Mouse (Mus musculus): ENCODE results near the gene Bpifb1. TPM values are rescaled to one million over a fixed set of nuclear protein-coding genes. Genes with fewer than 3 reads are reported as not detected.

Bpifb1 gene
- total and polyA plus RNA-seq, 2 experiments: not detected

DNA sequence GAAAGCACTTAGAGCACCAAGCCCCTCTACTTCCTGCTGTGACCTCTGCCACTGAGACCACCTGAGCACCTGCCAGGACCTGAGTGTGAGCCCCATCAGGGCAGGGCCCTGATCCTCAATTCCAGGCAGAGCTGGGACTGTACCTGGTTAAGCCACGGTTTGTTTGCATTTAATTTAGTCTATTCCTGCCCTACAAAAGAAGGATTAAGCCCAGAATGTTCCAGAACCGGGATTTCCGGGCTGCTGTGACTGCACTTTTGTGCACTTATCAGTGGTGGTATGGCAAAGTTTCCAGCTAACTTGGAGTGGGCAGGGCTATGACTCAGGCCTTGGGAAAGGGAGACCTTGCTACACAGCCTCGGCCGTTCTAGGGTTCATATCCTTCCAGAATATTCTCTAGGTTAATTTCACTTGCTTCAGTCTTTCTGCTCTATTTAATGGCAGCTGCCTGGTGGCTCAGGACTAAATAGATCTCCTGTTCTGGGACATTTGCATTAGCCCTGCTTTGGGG, 3.4 kb downstream of the Bpifb1 start:
- Histone ChIP-seq H3K9ac (ENCODE audit: low read depth, low read length) (no peak overlapping the region), H3K27ac (replicated peaks; ENCODE audit: insufficient read depth, low read depth, low read length) (no peak overlapping the region), H3K27me3 (ENCODE audit: control insufficient read depth, insufficient read depth, low read length) (no peaks in the 10 kb centered on the region), H3K79me2 (ENCODE audit: control insufficient read depth, insufficient read depth, low read length) (no peaks in the 10 kb centered on the region), H3K36me3 (ENCODE audit: control insufficient read depth, insufficient read depth, low read length) (no peaks in the 10 kb centered on the region), H3K4me1 (ENCODE audit: control insufficient read depth, insufficient read depth, low read length) (no peaks in the 10 kb centered on the region), H3K4me3 (ENCODE audit: insufficient read depth, low read depth, low read length) (no peak overlapping the region)
- TF ChIP-seq POLR2A (IDR thresholded peaks at IDR 0.05; ENCODE audit: extremely low read depth, insufficient read depth, low read length) (no peak), CTCF (IDR thresholded peaks at IDR 0.05; ENCODE audit: low read depth, low read length) (no peak)
- DNase-seq (ENCODE audit: extremely low read depth, low read depth, low spot score): no peak
- WGBS: 70% methylated on average over 5 of the region's 5 CpGs

DNA sequence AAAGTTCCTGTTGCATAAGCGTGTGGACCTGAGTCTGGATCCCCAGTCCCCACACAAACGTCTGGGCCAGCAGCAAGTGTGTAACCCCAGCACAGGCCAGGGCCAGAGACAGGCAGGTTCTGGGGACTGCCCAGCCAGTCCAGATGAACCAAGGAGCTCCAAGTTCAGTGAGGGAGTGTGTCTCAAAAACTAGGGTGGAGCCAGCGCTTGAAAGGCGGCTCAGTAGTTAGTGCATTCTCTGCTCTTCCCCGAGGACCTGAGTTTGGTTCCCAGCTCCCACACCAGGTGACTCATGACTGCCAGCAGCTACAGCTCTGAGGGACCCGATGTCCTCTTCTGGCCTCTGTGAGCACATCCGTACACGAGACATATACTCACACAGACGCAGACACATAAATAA, 6.4 kb downstream of the Bpifb1 start:
- Histone ChIP-seq H3K79me2 (ENCODE audit: control insufficient read depth, insufficient read depth, low read length) (no peaks in the 10 kb centered on the region), H3K4me1 (ENCODE audit: control insufficient read depth, insufficient read depth, low read length) (no peaks in the 10 kb centered on the region), H3K9ac (ENCODE audit: low read depth, low read length) (no peak overlapping the region), H3K4me3 (ENCODE audit: insufficient read depth, low read depth, low read length) (no peak overlapping the region), H3K27ac (replicated peaks; ENCODE audit: insufficient read depth, low read depth, low read length) (no peak overlapping the region), H3K27me3 (ENCODE audit: control insufficient read depth, insufficient read depth, low read length) (no peaks in the 10 kb centered on the region), H3K36me3 (ENCODE audit: control insufficient read depth, insufficient read depth, low read length) (no peaks in the 10 kb centered on the region)
- no peak for DNase-seq (ENCODE audit: extremely low read depth, low read depth, low spot score)
- WGBS: 91% methylated on average over 9 of the region's 9 CpGs
- TF ChIP-seq CTCF (IDR thresholded peaks at IDR 0.05; ENCODE audit: low read depth, low read length) (no peak), POLR2A (IDR thresholded peaks at IDR 0.05; ENCODE audit: extremely low read depth, insufficient read depth, low read length) (no peak)

DNA sequence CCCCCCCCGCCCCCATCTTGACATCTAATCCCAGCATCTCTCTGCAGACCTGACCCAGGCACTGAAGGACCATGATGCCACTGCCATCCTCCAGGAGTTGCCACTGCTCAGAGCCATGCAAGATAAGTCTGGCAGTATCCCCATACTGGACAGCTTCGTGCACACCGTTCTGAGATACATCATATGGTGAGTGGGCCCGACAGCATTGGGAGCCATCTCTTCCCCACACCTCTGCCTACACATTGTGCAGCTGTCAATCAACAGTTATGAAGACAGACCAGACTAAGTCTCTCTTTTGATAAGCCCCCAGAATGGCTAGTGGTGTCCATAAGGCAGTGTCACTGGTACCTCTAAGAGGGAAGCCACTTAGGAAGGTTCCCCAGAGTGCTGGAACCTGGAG, 14.0 kb downstream of the Bpifb1 start:
- TF ChIP-seq CTCF (IDR thresholded peaks at IDR 0.05; ENCODE audit: low read depth, low read length) (no peak), POLR2A (IDR thresholded peaks at IDR 0.05; ENCODE audit: extremely low read depth, insufficient read depth, low read length) (no peak)
- no peaks in the 10 kb centered on the region for H3K4me1 ChIP-seq (ENCODE audit: control insufficient read depth, insufficient read depth, low read length)
- WGBS: 93% methylated on average over 4 of the region's 4 CpGs

DNA sequence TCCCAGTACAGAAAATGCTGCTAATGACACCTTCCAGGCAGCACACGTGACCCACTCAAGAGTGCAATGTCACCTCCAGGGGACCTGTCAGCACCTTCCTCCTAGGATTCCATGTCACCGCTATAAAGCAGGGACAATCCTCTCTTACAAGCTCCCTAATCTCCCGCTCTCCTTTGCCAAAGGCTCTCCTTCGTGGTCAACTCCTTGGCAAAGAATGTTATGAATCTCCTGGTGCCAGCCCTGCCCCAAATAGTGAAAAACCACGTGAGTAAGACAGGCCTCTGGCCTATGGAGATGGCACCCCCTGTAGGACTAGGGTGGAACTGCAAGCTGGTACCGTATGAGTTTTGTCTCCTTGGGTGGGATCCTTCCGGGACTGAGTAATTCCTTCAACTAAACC, 16.3 kb downstream of the Bpifb1 start:
- no peaks in the 10 kb centered on the region for H3K79me2 ChIP-seq (ENCODE audit: control insufficient read depth, insufficient read depth, low read length)
- DNase-seq (ENCODE audit: extremely low read depth, low read depth, low spot score): no peak
- 63% methylated on average over 7 of the region's 7 CpGs for WGBS
- no peak overlapping the region for H3K27ac ChIP-seq (replicated peaks; ENCODE audit: insufficient read depth, low read depth, low read length)
- H3K36me3 ChIP-seq (ENCODE audit: control insufficient read depth, insufficient read depth, low read length): no peaks in the 10 kb centered on the region
- H3K4me1 ChIP-seq (ENCODE audit: control insufficient read depth, insufficient read depth, low read length): no peaks in the 10 kb centered on the region
- H3K9ac ChIP-seq (ENCODE audit: low read depth, low read length): no peak overlapping the region
- no peak for TF ChIP-seq POLR2A (IDR thresholded peaks at IDR 0.05; ENCODE audit: extremely low read depth, insufficient read depth, low read length)
- TF ChIP-seq CTCF (IDR thresholded peaks at IDR 0.05; ENCODE audit: low read depth, low read length): peak; percentile 63
- no peaks in the 10 kb centered on the region for H3K27me3 ChIP-seq (ENCODE audit: control insufficient read depth, insufficient read depth, low read length)
- H3K4me3 ChIP-seq (ENCODE audit: insufficient read depth, low read depth, low read length): no peak overlapping the region

More for the DNA sequence above, 14.0 kb downstream of the Bpifb1 start:
- H3K27ac ChIP-seq (replicated peaks; ENCODE audit: insufficient read depth, low read depth, low read length): no peak overlapping the region
- H3K27me3 ChIP-seq (ENCODE audit: control insufficient read depth, insufficient read depth, low read length): no peaks in the 10 kb centered on the region
- H3K79me2 ChIP-seq (ENCODE audit: control insufficient read depth, insufficient read depth, low read length): no peaks in the 10 kb centered on the region
- no peaks in the 10 kb centered on the region for H3K36me3 ChIP-seq (ENCODE audit: control insufficient read depth, insufficient read depth, low read length)
- H3K9ac ChIP-seq (ENCODE audit: low read depth, low read length): no peak overlapping the region
- no peak overlapping the region for H3K4me3 ChIP-seq (ENCODE audit: insufficient read depth, low read depth, low read length)
- DNase-seq (ENCODE audit: extremely low read depth, low read depth, low spot score): no peak

DNA sequence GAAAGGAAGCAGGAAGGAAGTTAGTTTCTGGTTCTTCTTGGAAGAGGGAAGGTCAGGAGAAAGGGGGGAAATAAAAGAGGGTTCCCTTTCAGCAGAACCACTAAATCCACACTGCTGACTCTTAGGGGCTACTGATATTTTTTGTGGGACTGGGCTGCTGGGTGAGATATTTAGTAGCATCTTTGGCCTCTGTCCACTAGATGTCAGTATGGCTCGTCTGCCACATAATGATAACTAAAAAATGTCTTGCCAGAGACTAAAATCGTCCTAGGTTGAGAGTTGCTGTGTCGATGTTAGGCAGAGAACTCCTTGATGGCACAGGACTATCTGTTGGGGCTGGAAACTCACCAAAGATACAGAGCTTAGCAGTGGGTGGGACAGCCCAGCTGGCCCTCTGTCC, 18.5 kb downstream of the Bpifb1 start:
- H3K27me3 ChIP-seq (ENCODE audit: control insufficient read depth, insufficient read depth, low read length): no peaks in the 10 kb centered on the region
- H3K79me2 ChIP-seq (ENCODE audit: control insufficient read depth, insufficient read depth, low read length): no peaks in the 10 kb centered on the region
- no peak overlapping the region for H3K9ac ChIP-seq (ENCODE audit: low read depth, low read length)
- no peak for DNase-seq (ENCODE audit: extremely low read depth, low read depth, low spot score)
- TF ChIP-seq CTCF (IDR thresholded peaks at IDR 0.05; ENCODE audit: low read depth, low read length) (peak; percentile 38), POLR2A (IDR thresholded peaks at IDR 0.05; ENCODE audit: extremely low read depth, insufficient read depth, low read length) (no peak)
- no peak overlapping the region for H3K27ac ChIP-seq (replicated peaks; ENCODE audit: insufficient read depth, low read depth, low read length)
- 14% methylated on average over 3 of the region's 3 CpGs for WGBS
- no peaks in the 10 kb centered on the region for H3K4me1 ChIP-seq (ENCODE audit: control insufficient read depth, insufficient read depth, low read length)
- no peaks in the 10 kb centered on the region for H3K36me3 ChIP-seq (ENCODE audit: control insufficient read depth, insufficient read depth, low read length)
- H3K4me3 ChIP-seq (ENCODE audit: insufficient read depth, low read depth, low read length): no peak overlapping the region

DNA sequence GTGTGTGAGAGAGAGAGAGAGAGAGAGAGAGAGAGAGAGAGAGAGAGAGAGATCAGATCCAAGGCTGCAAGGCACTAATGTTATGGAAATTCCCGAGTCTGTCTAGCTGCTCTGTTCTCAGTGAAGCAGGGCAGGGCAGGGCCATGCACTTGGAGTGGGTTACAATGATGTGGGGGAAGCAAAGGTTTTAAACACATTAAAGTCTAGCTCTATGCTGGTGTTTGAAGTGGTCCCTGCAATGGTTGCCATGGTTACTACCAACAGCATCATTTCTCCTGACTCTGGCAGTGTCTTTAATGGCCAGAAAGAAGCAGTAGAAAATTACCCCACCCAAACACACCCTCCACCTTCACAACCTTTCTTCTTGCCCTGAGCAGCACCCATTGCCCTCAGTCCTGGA, 20.5 kb downstream of the Bpifb1 start:
- 85% methylated on average over 1 of the region's 1 CpGs for WGBS
- DNase-seq (ENCODE audit: extremely low read depth, low read depth, low spot score): no peak

More for the DNA sequence above, 20.5 kb downstream of the Bpifb1 start:
- Histone ChIP-seq H3K27me3 (ENCODE audit: control insufficient read depth, insufficient read depth, low read length) (no peaks in the 10 kb centered on the region), H3K36me3 (ENCODE audit: control insufficient read depth, insufficient read depth, low read length) (no peaks in the 10 kb centered on the region), H3K4me1 (ENCODE audit: control insufficient read depth, insufficient read depth, low read length) (no peaks in the 10 kb centered on the region), H3K27ac (replicated peaks; ENCODE audit: insufficient read depth, low read depth, low read length) (no peak overlapping the region), H3K9ac (ENCODE audit: low read depth, low read length) (no peak overlapping the region), H3K4me3 (ENCODE audit: insufficient read depth, low read depth, low read length) (no peak overlapping the region), H3K79me2 (ENCODE audit: control insufficient read depth, insufficient read depth, low read length) (no peaks in the 10 kb centered on the region)
- no peak for TF ChIP-seq POLR2A (IDR thresholded peaks at IDR 0.05; ENCODE audit: extremely low read depth, insufficient read depth, low read length)
- no peak for TF ChIP-seq CTCF (IDR thresholded peaks at IDR 0.05; ENCODE audit: low read depth, low read length)
